ENCODE assay signal across 8 mouse cellular contexts in the genomic region with DNA sequence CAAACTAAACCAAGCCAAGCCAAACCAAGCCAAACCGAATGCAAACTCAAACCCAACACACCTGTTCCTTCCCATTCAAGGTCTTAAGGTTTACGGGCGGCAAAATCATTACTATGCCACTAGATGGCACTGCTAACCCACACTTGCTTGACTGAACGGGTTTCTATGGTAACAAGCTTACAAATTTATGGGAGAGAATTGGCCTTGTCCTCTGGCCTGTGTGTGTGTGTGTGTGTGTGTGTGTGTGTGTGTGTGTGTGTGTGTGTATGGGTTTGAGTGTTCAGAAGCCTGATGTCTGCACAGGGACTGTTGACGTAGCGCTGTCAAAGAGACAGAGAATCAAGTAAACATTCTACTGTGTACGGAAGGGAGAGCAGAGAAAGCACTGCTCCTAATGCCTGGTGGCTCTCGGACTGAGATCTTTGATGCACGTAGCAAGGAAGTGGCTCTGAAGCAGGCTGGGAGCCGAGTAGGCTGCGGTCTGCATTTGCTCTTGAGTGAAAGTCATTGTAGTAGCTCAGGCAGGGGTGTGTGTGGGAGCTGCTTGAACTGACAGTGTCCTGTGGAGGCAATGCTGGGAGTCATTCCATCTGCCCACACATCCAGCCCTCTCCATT.
DNase-seq lines count a peak whose midpoint lies in the region; ATAC-seq and TF ChIP-seq lines count a peak whose summit lies in the region.

No protein-coding gene starts in this region.

- H3K4me1 ChIP-seq in MEL (ENCODE audit: control insufficient read depth in 1 of 2, insufficient read depth in 2 of 2, low read length in 2 of 2): no peaks in the 10 kb centered on the region
- peaks cover 6% of the 10 kb centered on the region for H3K4me1 ChIP-seq in forebrain, embryonic 15.5 days
- H3K4me1 ChIP-seq in hindbrain, embryonic 12.5 days: peaks cover 7% of the 10 kb centered on the region; the same call in 1 of the 2 replicates
- 0 out of 2 replicates have a peak, but pooled peaks cover 2% of the 10 kb centered on the region for H3K4me1 ChIP-seq in lung, embryonic 16.5 days (replicated peaks; ENCODE audit: control insufficient read depth, insufficient read depth, low read length)

- H3K79me2 ChIP-seq in MEL (ENCODE audit: control insufficient read depth, insufficient read depth, low read length, poor library complexity): no peaks in the 10 kb centered on the region

- H3K27me3 ChIP-seq in MEL (ENCODE audit: control insufficient read depth in 1 of 2, insufficient read depth in 2 of 2, low read length in 2 of 2): peaks cover under 1 to 4% of the 10 kb centered on the region in 2 experiments
- no peaks in the 10 kb centered on the region for H3K27me3 ChIP-seq in forebrain, embryonic 15.5 days
- H3K27me3 ChIP-seq in hindbrain, embryonic 12.5 days: 0 out of 2 replicates have a peak, but pooled peaks cover 2% of the 10 kb centered on the region
- no peaks in the 10 kb centered on the region for H3K27me3 ChIP-seq in lung, embryonic 16.5 days (ENCODE audit: control insufficient read depth, insufficient read depth, low read depth, low read length)

- peak; percentile 89 for TF ChIP-seq RAD21 in MEL (IDR thresholded peaks at IDR 0.05; ENCODE audit: low read depth, low read length)

- 4% methylated on average over 11 of the region's 11 CpGs for WGBS in forebrain, embryonic 15.5 days
- WGBS in hindbrain, embryonic 12.5 days: 5% methylated on average over 11 of the region's 11 CpGs
- WGBS in lung, embryonic 16.5 days: 3% methylated on average over 11 of the region's 11 CpGs

- no peak overlapping the region for H3K9ac ChIP-seq in MEL (ENCODE audit: control insufficient read depth, low read depth, low read length, poor library complexity, severe bottlenecking)
- H3K9ac ChIP-seq in forebrain, embryonic 15.5 days (replicated peaks): 0 out of 2 replicates have a peak overlapping the region, but pooled peaks have one; percentile 7
- peak overlapping the region; percentile 23 for H3K9ac ChIP-seq in hindbrain, embryonic 12.5 days
- peak overlapping the region; percentile 39 for H3K9ac ChIP-seq in lung, embryonic 16.5 days (ENCODE audit: low read length)

- H3K36me3 ChIP-seq in MEL (ENCODE audit: control insufficient read depth in 1 of 2, insufficient read depth in 2 of 2, low read length in 2 of 2): no peaks in the 10 kb centered on the region
- H3K36me3 ChIP-seq in forebrain, embryonic 15.5 days: no peaks in the 10 kb centered on the region
- H3K36me3 ChIP-seq in hindbrain, embryonic 12.5 days: no peaks in the 10 kb centered on the region
- no peaks in the 10 kb centered on the region for H3K36me3 ChIP-seq in lung, embryonic 16.5 days (ENCODE audit: control insufficient read depth, insufficient read depth, low read length)

- TF ChIP-seq EP300 in MEL (IDR thresholded peaks at IDR 0.05; ENCODE audit: low read depth in 1 of 2, low read length in 2 of 2): no peak

- no peak overlapping the region for H3K27ac ChIP-seq in MEL (ENCODE audit: control insufficient read depth, low read depth, low read length)
- peak overlapping the region; percentile 71 for H3K27ac ChIP-seq in forebrain, embryonic 15.5 days (replicated peaks)
- H3K27ac ChIP-seq in hindbrain, embryonic 12.5 days: peak overlapping the region; percentile 55
- H3K27ac ChIP-seq in lung, embryonic 16.5 days (ENCODE audit: low read length): no peak overlapping the region; the same call in 1 of the 2 replicates

- no peak overlapping the region for H3K4me3 ChIP-seq in MEL (ENCODE audit: control insufficient read depth in 1 of 2, insufficient read depth in 1 of 2, low read depth in 2 of 2, low read length in 2 of 2)
- H3K4me3 ChIP-seq in forebrain, embryonic 15.5 days: peak overlapping the region; percentile 37
- peak overlapping the region; percentile 27 for H3K4me3 ChIP-seq in hindbrain, embryonic 12.5 days
- H3K4me3 ChIP-seq in lung, embryonic 16.5 days (ENCODE audit: low read length): peak overlapping the region; percentile 35

- peak overlapping the region; percentile 37 for H3K4me2 ChIP-seq in forebrain, embryonic 15.5 days (replicated peaks)
- H3K4me2 ChIP-seq in hindbrain, embryonic 12.5 days (replicated peaks): peak overlapping the region; percentile 49
- peak overlapping the region; percentile 52 for H3K4me2 ChIP-seq in lung, embryonic 16.5 days (ENCODE audit: low read depth, low read length)

- DNase-seq in MEL (ENCODE audit: low read depth, low spot score): peak; percentile 71
- DNase-seq in layer of hippocampus, adult 9-11 months: peak; percentile 64
- peak; percentile 14 for DNase-seq in ovary, postnatal 36 days (ENCODE audit: low spot score)
- peak; percentile 52 to 69 for DNase-seq in thymus, postnatal 36 days

- ATAC-seq in cerebellum, adult (ENCODE audit: insufficient number of reproducible peaks, low FRiP score, low TSS enrichment): peak; percentile 76
- peak; percentile 82 for ATAC-seq in forebrain, embryonic 15.5 days (replicated peaks)
- peak; percentile 74 for ATAC-seq in hindbrain, embryonic 12.5 days (ENCODE audit: low FRiP score)
- peak; percentile 83 for ATAC-seq in lung, embryonic 16.5 days (ENCODE audit: low read depth)

- no peak for TF ChIP-seq POLR2A in MEL (IDR thresholded peaks at IDR 0.05; ENCODE audit: control insufficient read depth in 1 of 2, insufficient read depth in 1 of 2, low read depth in 1 of 2, low read length in 2 of 2, poor library complexity in 1 of 2)

- TF ChIP-seq CTCF in MEL (IDR thresholded peaks at IDR 0.05 in 2 of 3, conservative IDR thresholded peaks at IDR 0.05 in 1 of 3; ENCODE audit: control insufficient read depth in 1 of 3, insufficient read depth in 1 of 3, low read depth in 2 of 3, low read length in 3 of 3, poor library complexity in 1 of 3, severe bottlenecking in 1 of 3): peak; percentile 65 to 87 (median 73)

- H3K9me3 ChIP-seq in MEL (replicated peaks; ENCODE audit: insufficient read depth, low read length): no peaks in the 10 kb centered on the region
- H3K9me3 ChIP-seq in forebrain, embryonic 15.5 days: no peaks in the 10 kb centered on the region
- H3K9me3 ChIP-seq in hindbrain, embryonic 12.5 days (replicated peaks): no peaks in the 10 kb centered on the region
- H3K9me3 ChIP-seq in lung, embryonic 16.5 days (ENCODE audit: control insufficient read depth, low read length): no peaks in the 10 kb centered on the region

TF ChIP-seq in MEL, 35 proteins besides CTCF, POLR2A, EP300 and RAD21:
- no peak for TF ChIP-seq NELFE (IDR thresholded peaks at IDR 0.05; ENCODE audit: low read depth, low read length)
- TF ChIP-seq TAL1 (IDR thresholded peaks at IDR 0.05; ENCODE audit: low read length): no peak
- peak; percentile 76 for TF ChIP-seq SMC3 (IDR thresholded peaks at IDR 0.05; ENCODE audit: low read depth, low read length)
- TF ChIP-seq RCOR1 (IDR thresholded peaks at IDR 0.05; ENCODE audit: low read depth, low read length): no peak
- TF ChIP-seq ZC3H11A (IDR thresholded peaks at IDR 0.05; ENCODE audit: low read depth, low read length): peak; percentile 50

Comparison
In these comparisons a context has a peak if more than half of its experiments do, and no peak if none do; other contexts are left out.
1. DNase-seq: peak in every context shown above with its lines; median percentile 71 in MEL; 64 in layer of hippocampus, adult 9-11 months; 60 in thymus, postnatal 36 days; 14 in ovary, postnatal 36 days.
2. H3K27ac ChIP-seq: peak in forebrain, embryonic 15.5 days (single experiment) and hindbrain, embryonic 12.5 days (single experiment); none in MEL (single experiment) and lung, embryonic 16.5 days (single experiment).
3. H3K4me3 ChIP-seq: peak in forebrain, embryonic 15.5 days (single experiment), hindbrain, embryonic 12.5 days (single experiment) and lung, embryonic 16.5 days (single experiment); none in MEL (0 of 2).
4. Peak in every context shown above with its lines, with median percentiles within 50 percentile points of each other: ATAC-seq and H3K4me2 ChIP-seq.